Mouse (Mus musculus): ENCODE data around the gene Babam2.
"Not testable (repeated sequence)": the region's sequence is repeated elsewhere in the genome, so short reads cannot be mapped to it uniquely, and the experiment has no call there.

Gene Babam2

DNA sequence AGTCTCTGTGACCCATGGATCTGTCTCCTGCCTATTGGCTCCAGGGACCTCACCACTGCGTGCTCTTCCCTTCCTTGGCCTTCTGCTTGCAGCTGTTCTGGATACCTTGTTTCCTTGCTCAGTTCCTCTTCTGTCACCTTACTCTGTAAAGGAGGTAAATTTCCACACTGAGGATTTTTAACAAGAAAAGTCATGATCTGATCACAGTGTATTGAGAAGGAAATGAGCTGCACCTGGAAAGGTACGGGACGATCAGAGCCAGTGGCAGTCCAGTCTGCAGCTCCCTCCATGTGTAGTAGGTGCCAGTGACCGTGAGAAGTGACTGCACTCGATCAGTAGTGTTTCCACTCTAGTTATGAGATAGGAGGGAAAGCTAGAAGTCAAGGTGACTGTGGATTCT is 129.8 kb downstream of the Babam2 start:
- intact Hi-C loops (cut with DNase I), result no loop called here

DNA sequence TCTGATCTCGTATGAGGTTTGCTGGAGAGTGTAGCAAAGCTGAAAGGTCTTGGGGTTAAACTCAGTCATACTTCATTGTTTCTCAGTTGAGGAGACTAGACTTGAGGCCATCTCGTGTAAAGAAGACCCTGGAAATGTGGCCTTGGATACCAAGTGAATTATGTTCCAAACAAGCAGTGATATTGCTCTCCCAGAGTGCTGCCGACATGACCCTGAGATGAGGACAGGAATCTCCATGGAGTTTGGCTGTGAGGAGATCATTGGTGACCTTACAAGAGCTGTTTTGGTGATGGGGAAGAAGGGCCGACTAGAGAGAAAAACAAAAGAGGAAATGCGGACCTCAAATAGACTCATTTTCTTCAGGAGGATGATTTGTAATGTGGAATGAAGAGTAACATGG is 130.4 kb downstream of the Babam2 start:
- intact Hi-C loops (cut with DNase I), result no loop called here

DNA sequence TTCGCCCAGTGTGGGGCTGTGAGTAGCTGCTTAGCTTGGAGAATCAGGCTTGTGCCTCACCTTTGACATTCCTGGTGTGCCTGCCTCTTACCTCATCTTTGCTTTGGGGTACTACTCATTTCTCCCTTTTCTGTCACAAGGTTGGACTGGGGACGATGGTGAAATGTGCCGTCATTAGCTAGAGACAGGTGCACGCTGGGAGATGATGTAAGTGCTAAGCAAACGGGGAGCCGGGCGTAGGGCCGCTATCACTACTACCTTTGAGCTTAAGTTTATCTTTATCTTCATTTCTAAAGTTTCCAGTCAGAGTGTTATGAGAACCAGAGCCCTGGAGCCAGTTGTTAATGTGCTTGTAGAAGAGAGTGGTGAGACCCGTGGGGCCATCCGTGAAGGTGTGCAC is 131.3 kb downstream of the Babam2 start:
- intact Hi-C loops (cut with DNase I), result no loop called here

DNA sequence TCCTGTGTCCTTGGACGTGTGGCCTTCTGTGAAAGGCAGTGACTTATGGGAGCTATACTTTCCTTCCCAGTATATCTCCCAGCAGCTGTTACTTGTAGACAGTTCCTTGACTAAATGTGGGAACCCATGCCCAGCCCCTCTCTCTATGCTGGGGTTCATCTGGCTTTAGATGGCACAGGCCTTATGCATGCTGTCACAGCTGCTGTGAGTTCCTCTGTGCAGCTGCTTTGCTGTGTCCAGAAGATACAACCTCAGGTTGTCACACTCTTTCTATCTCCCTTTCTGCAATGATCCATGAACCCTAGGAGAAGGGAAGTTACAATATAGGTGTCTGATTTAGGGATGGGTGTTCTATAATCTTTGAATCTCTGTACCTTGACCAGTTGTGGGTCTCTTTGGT is 132.1 kb downstream of the Babam2 start:
- intact Hi-C loops (cut with DNase I), result no loop called here

DNA sequence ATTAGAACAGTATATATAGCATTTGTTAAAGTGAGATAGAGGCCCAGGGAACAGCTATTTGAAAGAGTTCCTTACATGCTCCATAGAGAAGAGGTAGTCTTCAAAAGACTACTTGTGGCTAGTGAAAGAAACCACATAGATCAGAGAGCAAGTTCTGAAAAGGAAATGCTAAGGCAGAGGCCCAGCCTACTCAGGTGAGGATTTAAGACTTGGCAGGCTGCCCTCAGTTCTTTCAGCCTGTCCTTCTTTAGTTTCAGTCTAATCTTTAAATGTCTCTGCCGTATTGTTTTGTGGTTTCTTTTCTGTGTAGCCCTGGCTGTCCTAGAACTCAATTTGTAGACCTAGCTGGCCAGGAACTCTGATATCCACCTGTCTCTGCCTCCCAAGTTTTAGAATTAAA is 134.1 kb downstream of the Babam2 start:
- intact Hi-C loops (cut with DNase I), result no loop called here

DNA sequence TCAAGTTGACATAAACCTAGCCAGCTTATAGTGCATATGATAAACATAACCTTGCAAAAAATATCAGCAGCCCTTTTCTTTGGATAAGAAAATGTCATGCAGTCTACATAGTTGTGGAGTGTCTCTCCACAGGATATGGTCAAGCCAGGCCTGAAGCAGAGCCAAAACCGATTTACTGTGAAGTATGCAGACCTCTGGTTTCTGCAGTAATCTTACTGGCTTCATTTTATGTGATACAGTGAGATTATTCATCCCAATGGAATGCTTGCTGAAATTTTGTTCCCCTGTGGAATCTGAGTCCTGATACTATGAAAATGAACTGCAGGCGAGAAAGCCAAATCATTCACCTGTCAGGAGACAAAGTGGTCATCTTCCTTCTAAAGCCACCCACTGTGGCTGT is 138.2 kb downstream of the Babam2 start:
- intact Hi-C loops (cut with DNase I), result no loop called here

DNA sequence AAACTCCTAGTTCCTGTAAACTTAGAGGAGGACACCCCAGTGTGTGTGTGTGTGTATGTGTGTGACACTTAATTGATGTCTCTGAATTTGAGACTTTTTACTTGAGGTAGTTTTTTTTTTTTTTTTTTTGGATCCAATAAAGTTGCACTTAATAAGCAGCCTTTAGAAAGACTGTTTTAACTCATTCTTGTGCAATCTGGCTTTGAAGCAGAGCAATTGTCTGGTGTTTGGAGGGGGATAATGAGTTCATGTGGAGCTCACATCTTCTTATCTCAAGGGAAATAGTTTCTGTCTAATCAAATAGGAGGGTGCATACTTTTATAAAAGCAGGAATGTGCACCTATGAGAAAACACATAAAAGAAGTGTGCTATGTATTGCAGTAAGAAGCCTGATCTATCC is 142.5 kb downstream of the Babam2 start:
- intact Hi-C loops (cut with DNase I), result no loop called here

DNA sequence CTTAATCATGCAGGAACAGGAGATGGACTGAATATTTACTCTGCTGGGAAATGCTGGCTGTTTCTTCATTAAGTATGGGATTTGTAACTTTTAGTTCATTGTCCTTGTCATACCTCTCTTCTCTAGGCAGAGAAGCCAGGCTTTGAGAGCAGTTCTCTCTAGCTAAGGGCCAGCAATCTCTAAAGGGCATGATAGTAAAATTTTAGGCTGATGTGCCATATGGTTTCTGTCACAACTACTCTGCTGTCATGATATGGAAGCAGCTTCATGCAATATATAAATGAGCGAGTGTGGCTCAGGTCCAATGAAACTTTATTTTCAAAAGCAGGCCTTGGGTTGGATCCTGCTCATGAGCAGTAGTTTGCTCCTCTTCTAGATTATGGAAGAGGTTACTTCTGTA is 142.9 kb downstream of the Babam2 start:
- intact Hi-C loops (cut with DNase I), result no loop called here

DNA sequence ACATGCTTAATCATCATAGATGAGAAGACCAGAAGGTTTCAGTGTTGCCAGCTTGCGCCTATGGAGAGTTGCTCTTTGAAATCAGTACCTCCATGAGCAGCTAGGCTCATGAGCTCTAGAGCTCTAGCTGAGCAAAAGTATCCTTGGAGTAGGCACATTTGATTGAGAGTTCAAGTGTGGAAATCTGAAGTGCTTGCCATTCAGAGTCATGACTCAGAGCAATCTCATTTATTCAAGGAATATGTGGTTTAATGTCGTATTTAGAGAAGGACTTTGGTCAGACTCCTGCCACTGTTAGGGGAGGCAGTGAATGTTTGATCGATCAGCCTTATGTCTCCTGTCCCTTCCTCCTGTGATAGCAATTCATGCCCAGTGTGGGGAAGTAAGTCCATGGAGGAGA is 147.4 kb downstream of the Babam2 start:
- intact Hi-C loops (cut with DNase I), result no loop called here

DNA sequence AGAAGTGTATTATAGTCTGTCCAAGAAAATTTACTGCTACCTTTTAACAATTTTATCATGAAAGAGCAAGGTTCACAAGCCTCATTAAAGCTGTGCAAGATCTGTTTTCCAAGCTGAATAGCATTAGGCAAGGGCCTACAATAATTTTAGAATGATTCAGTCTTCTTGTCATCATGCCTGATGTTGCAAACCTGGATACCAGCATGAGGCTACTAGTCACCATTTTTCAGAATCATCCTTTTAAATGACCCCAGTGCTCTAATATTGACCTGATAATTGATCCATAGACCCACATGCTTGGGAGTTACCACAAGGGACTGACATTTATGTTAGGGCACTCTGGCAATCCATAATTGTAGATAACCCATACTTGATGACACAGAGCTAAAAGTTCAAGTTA is 149.5 kb downstream of the Babam2 start:
- intact Hi-C loops (cut with DNase I), result no loop called here

DNA sequence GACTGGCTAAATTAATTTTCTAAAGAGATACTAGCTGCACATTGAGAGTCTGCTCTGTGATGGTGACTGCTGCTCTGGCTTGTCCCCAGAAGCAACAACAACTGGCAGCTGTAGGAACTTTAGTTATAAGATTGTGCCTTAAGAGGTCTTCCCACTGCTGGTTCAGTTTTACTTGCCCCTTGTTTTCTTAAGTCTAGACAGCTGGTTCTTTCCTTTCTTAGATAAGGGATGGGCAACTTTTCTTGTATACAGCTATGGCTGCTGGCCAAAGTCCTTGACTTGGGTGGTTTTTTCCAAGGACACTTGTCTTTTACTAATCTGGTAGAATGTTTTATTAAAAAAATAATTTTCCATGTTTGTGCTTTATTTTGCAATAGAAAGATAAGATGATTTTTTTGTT is 151.5 kb downstream of the Babam2 start:
- intact Hi-C loops (cut with DNase I), result no loop called here

DNA sequence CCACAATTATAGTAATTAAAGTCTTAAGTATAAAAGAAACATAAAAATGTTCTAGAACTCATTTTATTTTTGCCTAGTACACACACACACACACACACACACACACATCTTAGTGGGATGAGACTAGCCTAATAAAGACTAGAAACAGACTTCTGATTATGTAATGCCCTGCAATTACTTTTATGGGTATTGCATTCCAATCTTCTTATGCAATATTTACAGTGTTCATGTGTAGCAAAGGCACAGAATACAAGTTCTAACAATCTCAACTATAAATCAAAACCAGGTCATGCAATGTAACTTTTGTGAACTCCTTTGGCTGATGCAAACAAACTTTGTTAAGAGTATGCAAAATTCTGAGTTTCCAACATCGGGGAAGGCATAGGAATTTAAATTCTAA is 155.3 kb downstream of the Babam2 start:
- intact Hi-C loops (cut with DNase I), result loop anchor here (5.0 kb wide), 2 partner anchors 135 to 285 kb away; partner anchors contain the start of gene Fosl2

DNA sequence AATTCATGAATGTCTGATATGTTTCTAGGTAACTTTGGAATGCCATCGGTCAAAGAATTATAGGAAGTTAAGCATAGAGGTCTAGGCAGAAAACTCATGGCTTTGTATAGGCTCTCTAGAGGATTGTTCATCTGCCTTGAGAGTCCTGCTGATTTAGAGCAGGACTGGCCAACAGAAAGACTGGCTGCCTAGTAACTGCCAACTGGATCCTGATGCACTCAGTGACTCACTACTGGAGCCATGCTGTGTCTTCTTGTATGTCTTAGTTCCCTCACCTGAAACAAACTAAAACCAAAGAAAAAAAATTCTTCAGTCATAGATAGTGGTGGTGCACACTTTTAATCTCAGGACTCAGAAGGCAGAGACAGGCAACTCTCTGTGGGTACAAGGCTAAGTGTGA is 156.3 kb downstream of the Babam2 start:
- intact Hi-C loops (cut with DNase I), result loop anchor here (5.0 kb wide), 2 partner anchors 137 to 283 kb away; partner anchors contain the start of gene Fosl2

DNA sequence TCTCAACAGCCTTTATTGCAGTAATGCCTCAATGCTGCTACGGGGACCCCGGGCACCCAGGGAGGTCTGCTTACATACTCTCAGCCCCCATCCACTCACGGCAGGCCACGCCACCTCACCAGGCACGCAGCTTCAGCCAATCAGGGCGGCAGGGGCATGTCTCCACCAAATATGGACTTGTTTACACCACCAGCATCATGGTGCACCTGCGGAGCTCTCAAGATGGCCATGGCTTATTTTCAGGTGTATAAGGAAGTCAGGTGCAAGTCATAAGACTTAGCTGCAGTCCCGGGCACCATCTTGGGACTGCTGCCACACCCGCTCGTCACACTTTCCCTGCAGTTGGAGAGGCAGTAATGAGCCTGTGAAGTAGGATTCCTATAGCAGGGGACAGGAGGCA is 161.4 kb downstream of the Babam2 start:
- intact Hi-C loops (cut with DNase I), result not testable (repeated sequence)

DNA sequence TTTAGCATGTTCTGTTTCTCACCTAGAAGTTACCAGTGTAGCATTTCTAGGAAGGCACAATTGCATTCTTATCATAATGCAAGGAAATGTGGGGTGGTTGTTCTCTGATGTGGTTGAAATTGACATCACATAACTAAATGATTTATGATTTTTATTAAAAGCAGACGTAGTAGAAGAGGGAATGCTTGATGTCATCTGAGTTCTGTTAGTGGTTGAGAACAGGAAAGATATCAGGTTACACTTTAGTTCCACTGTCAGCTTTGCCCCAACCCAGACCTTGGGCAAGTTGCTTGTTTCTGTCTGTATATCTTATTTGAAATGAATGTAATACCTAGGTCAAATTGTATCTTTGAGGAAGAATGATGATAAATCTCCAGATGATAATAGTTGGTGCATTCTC is 162.9 kb downstream of the Babam2 start:
- intact Hi-C loops (cut with DNase I), result no loop called here

DNA sequence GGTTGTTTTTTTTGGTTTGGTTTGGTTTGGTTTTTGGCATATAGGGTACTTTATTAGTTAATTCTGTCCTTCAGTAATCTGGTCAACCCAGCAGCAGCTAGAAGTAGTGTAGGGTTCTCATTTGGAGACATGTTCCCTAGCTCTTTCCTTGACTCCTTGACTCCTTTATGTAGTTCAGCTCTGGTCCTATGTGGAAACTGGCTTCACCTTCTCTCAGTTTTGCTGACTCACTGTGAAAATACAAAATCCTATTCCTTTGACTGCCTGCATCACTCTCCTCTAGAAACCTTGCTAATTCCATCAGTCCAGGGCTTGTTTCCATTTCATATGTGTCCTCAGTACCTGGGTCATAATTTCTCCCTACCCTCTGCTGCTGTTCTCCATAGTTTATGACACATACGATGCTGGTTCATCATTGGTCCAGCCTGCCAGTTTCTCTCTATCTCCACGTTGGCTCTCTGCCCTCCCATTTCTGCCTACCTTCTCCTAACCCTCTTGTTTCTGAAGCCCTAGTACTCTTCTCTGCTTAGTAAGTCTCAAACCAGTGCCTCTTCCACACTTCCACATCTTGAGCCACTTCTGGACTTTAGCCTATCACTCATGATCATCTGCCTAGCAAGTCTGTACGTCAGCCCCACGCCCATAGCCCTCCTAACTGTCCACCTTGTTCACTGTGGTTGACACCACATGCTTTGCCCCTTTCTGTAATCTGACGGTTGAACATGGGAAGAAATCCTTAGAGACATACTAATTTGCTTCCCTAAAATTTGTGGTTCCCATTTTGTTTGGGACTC is 163.5 kb downstream of the Babam2 start:
- intact Hi-C loops (cut with DNase I), result no loop called here

DNA sequence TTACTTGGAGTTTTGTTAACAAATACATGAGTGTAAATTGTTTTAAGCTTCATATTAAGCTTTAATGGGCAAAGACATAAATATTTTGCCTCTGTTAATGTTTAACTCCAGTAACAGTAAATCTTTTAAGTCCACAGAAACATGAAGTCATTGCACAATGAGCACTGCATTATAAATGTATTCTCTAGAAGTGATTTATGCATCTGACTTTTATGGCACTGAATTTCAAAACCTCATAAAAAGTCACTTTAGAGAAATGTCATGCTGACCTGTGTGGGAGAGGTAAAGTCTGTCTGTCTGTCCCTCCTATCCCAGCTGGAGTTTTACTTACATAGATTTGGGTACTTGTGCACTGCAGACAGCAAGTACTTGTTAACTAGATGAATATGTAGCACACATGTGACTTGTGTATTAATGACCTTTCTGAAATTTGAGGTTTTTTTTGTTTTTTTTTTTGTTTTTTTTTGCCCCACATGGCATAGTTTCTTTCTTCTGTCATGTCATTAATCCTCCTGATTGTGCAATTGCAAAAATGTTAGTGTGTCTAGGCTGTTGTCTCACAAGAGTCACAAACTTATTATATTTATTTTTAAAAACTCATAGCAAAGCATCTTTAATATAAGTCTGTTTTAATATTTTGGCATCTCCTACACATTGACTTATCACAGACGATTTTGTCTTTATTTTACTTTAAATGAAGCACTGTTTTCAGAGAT is 165.4 kb downstream of the Babam2 start:
- intact Hi-C loops (cut with DNase I), result no loop called here

DNA sequence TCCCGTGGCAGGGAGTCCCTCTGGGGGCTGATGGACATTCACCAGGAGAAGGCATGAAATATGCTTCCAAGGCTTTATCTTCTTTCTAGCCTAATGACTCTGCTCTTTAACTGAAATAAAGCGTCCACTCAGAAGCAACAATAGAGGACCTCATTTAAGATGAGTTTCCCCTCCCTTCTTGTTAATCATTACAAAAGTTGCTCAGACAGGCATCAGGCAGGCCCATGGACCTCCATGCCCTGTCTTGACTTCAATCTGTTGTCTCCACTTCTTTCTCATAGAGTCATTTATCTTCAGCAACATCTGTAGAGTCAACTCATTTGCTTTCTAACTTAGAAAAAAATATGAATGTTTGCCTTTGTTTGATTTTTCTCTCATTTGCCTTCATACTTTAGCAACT is 166.6 kb downstream of the Babam2 start:
- intact Hi-C loops (cut with DNase I), result no loop called here

DNA sequence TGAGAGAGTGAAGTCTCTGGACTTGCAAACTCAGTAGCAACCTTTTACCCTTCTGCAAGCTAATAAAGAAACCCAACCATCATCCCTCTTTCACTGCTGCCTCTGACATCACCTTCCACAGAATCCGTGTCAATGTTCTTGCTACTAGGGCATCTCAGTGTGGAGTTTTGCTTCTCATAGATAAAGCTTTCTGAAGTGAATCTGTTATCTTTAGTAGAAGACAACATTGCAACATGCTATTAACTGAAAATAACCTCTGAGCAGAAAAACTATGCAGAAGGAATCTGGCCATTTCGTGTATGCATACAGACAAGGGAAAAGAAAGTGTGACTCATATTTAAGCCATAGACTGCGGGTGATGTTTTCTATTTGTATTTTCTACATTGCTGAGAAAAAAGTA is 168.6 kb downstream of the Babam2 start:
- intact Hi-C loops (cut with DNase I), result no loop called here

DNA sequence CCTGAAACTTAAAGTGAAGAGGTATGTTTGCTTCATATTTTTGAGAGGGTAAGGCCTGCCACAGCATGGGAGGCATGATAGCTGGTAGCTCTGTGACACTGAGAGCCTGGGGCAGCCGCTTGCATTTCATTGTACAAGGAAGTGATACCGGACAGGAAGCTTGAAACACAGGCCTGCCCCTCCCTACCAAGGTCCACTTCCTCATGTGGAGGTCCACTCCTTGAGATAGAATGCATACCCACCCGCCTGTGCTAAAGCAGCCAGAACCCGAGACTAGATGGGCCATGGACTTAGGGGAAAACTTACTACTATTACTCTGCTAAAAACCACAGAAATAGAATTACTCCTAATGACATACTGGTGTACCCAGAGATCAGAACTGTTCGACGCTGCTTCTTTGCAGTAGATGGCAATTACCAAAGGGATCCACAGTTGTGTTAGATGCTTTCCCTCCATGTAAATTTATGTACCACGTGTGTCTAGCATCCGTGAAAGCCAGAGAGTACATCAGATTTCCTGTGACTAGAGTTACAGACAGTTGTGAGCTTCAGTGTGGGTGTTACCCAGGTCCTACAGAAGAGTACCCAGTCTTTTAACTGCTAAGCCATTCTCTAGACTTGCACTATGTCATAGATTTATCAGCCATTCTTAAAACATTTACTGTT is 173.5 kb downstream of the Babam2 start:
- intact Hi-C loops (cut with DNase I), result no loop called here

DNA sequence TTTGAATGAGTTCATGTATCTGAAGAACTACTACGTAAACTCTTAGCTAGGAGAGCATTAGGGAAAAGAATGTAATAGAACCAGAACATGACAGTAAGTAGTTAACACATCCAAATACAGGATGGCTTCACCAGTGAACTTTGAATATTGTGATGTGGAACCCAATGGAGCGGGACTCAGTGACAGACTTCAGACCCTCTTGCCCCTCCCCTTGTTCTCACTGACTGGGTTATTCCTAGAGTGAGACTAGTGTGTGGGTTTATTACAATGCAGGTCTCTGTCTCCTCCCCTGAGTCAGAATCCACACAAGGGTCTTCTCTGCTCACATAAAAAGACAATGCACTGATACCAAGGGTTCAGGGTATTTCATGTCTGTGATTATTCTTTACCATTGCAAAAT is 175.8 kb downstream of the Babam2 start:
- intact Hi-C loops (cut with DNase I), result no loop called here

DNA sequence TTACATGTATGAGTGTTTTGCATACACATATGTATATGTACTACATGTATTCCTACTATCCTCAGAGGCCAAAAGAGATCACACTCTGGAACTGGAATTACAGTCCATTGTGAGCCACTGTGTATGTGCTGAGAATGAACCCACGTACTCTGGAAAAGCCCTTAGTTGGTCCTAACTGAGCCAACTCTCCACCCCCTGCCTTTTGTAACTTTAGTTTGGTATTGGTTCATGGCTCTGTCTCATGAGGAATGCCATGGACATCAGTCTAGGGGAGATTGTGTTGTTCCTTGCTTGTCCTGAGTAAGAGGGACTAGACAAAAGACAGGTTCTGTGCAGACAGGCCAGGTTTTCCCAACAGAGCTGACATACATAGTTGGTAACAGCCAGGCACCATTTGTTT is 177.1 kb downstream of the Babam2 start:
- intact Hi-C loops (cut with DNase I), result no loop called here
